In the genomic region with DNA sequence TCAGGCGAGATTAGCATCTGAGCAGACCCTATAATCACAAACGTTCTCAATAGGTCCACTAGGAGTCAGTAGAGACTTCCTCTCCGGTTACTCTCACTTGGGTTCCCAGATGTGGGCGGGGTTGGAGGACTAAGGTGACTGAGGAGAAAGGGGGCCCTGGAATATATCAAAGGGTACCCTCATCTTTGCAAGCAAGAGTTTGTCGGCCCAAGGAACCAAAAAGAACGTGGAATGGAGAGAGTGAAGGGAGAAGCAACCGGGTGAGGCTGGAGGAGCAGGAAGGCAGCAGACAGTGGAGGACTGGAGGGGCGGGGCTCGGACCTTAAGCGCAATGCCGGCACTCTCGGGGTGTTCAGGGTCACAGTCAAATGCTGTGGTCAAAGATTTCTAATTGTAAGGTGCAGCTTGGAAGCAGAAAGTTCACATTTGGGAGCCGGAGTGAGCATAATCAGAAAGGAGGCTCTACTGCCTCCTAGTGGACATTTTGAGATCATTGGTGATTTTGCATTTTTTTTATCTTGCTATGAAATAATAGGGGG, we compare ENCODE assay signal across 8 mouse cellular contexts.
DNase-seq lines count a peak whose midpoint lies in the region; ATAC-seq and TF ChIP-seq lines count a peak whose summit lies in the region.

No protein-coding gene starts in this region.

- no peaks in the 10 kb centered on the region for H3K9me3 ChIP-seq in ES-E14 (ENCODE audit: control insufficient read depth, insufficient read depth, low read depth, low read length)
- no peaks in the 10 kb centered on the region for H3K9me3 ChIP-seq in forebrain, embryonic 14.5 days (replicated peaks; ENCODE audit: control insufficient read depth, low read length)
- no peaks in the 10 kb centered on the region for H3K9me3 ChIP-seq in lung, embryonic 14.5 days (ENCODE audit: low read depth, low read length)

- WGBS in forebrain, embryonic 14.5 days: under 1% methylated on average over 13 of the region's 13 CpGs
- under 1% methylated on average over 13 of the region's 13 CpGs for WGBS in lung, embryonic 14.5 days

- H3K36me3 ChIP-seq in ES-E14 (ENCODE audit: control insufficient read depth, insufficient read depth, low read length, poor library complexity, severe bottlenecking): no peaks in the 10 kb centered on the region
- H3K36me3 ChIP-seq in forebrain, embryonic 14.5 days (ENCODE audit: control insufficient read depth, insufficient read depth, low read length): no peaks in the 10 kb centered on the region
- no peaks in the 10 kb centered on the region for H3K36me3 ChIP-seq in lung, embryonic 14.5 days (ENCODE audit: insufficient read depth)

- H3K27me3 ChIP-seq in forebrain, embryonic 14.5 days (replicated peaks; ENCODE audit: control insufficient read depth, insufficient read depth, low read length): no peaks in the 10 kb centered on the region
- H3K27me3 ChIP-seq in lung, embryonic 14.5 days (ENCODE audit: insufficient read depth, low read length): no peaks in the 10 kb centered on the region

- peak overlapping the region; percentile 48 for H3K4me2 ChIP-seq in forebrain, embryonic 14.5 days (ENCODE audit: low read length)
- peak overlapping the region; percentile 91 for H3K4me2 ChIP-seq in lung, embryonic 14.5 days

- DNase-seq in ES-E14 (ENCODE audit: low read depth, low spot score): peak; percentile 77
- DNase-seq in forebrain, embryonic 14.5 days (ENCODE audit: low spot score): peak; percentile 88
- DNase-seq in heart, postnatal 4 days: peak; percentile 66
- DNase-seq in layer of hippocampus, adult 2 months (ENCODE audit: low spot score in 2 of 2): peak; percentile 66 to 77
- peak; percentile 91 for DNase-seq in lung, embryonic 14.5 days
- DNase-seq in thymus, adult 18-20 months: peak; percentile 27 to 49

- 0 out of 4 replicates have a peak, but pooled peaks cover 2% of the 10 kb centered on the region in 2 experiments for H3K4me1 ChIP-seq in ES-E14 (ENCODE audit: control insufficient read depth in 2 of 2, insufficient read depth in 2 of 2, low read length in 2 of 2, poor library complexity in 1 of 2)
- H3K4me1 ChIP-seq in forebrain, embryonic 14.5 days (ENCODE audit: control insufficient read depth, insufficient read depth, low read length): no peaks in the 10 kb centered on the region
- no peaks in the 10 kb centered on the region for H3K4me1 ChIP-seq in lung, embryonic 14.5 days (ENCODE audit: insufficient read depth)

- ATAC-seq in cerebellum, adult (ENCODE audit: insufficient number of reproducible peaks, low FRiP score, low TSS enrichment): peak; percentile 81
- ATAC-seq in forebrain, embryonic 14.5 days: peak; percentile 93
- ATAC-seq in lung, embryonic 14.5 days (ENCODE audit: insufficient read depth): peak; percentile 91
- ATAC-seq in neutrophil, adult 5-6 weeks (ENCODE audit: extremely low read depth, insufficient number of reproducible peaks, low FRiP score, poor library complexity, severe bottlenecking): peak; percentile 77

- peak; percentile 73 for TF ChIP-seq CTCF in layer of hippocampus, adult 2 months (conservative IDR thresholded peaks at IDR 0.05)
- peak; percentile 75 for TF ChIP-seq CTCF in lung, embryonic 14.5 days (IDR thresholded peaks at IDR 0.05; ENCODE audit: low read depth)

- peak overlapping the region; percentile 69 to 84 for H3K4me3 ChIP-seq in ES-E14 (ENCODE audit: insufficient read depth in 1 of 2, low read depth in 1 of 2, low read length in 2 of 2, poor library complexity in 1 of 2, severe bottlenecking in 1 of 2)
- peak overlapping the region; percentile 36 for H3K4me3 ChIP-seq in forebrain, embryonic 14.5 days (ENCODE audit: low read depth, low read length)
- H3K4me3 ChIP-seq in layer of hippocampus, adult 2 months: peak overlapping the region; percentile 62
- H3K4me3 ChIP-seq in lung, embryonic 14.5 days (ENCODE audit: low read depth, low read length): peak overlapping the region; percentile 49

- peak overlapping the region; percentile 41; the same call in 1 of the 2 replicates for H3K27ac ChIP-seq in ES-E14 (ENCODE audit: insufficient read depth, low read depth, low read length, poor library complexity, severe bottlenecking)
- no peak overlapping the region for H3K27ac ChIP-seq in forebrain, embryonic 14.5 days (ENCODE audit: low read depth, low read length)
- peak overlapping the region; percentile 65; the same call in 1 of the 2 replicates for H3K27ac ChIP-seq in layer of hippocampus, adult 2 months
- H3K27ac ChIP-seq in lung, embryonic 14.5 days (ENCODE audit: low read depth): peak overlapping the region; percentile 24; the same call in 1 of the 2 replicates

- in situ Hi-C loops in ES-E14 (cut with MboI; ENCODE audit: low sequenced_read_pairs in 2 of 2, unreplicated experiment in 2 of 2): no loop called here

- peak overlapping the region; percentile 40 for H3K9ac ChIP-seq in ES-E14 (ENCODE audit: insufficient read depth, low read depth, low read length, poor library complexity, severe bottlenecking)
- peak overlapping the region; percentile 25; the same call in 1 of the 2 replicates for H3K9ac ChIP-seq in forebrain, embryonic 14.5 days (ENCODE audit: low read length)
- H3K9ac ChIP-seq in lung, embryonic 14.5 days: peak overlapping the region; percentile 52

TF ChIP-seq in ES-E14, 5 proteins besides CTCF, POLR2A, EP300 and RAD21:
- TF ChIP-seq ZC3H11A (IDR thresholded peaks at IDR 0.05; ENCODE audit: borderline replicate concordance, low read depth, low read length) (peak; percentile 82), MAFK (IDR thresholded peaks at IDR 0.05; ENCODE audit: insufficient read depth, low read depth, low read length) (0 out of 2 replicates have a peak, but pooled peaks have one; percentile 28), CHD2 (IDR thresholded peaks at IDR 0.05; ENCODE audit: low read depth, low read length) (no peak), ZNF384 (IDR thresholded peaks at IDR 0.05; ENCODE audit: low read depth, low read length) (peak; percentile 87), HCFC1 (IDR thresholded peaks at IDR 0.05; ENCODE audit: borderline replicate concordance, insufficient read depth, low read length) (no peak)

Comparison
In these comparisons a context has a peak if more than half of its experiments do, and no peak if none do; other contexts are left out.
1. DNase-seq: peak in every context shown above with its lines; median percentile 91 in lung, embryonic 14.5 days; 88 in forebrain, embryonic 14.5 days; 77 in ES-E14; 72 in layer of hippocampus, adult 2 months; 66 in heart, postnatal 4 days; 38 in thymus, adult 18-20 months.